Mouse (Mus musculus) thymus, postnatal 36 days (tissue): ENCODE measurements around the gene Anks1.
"Not testable (repeated sequence)": the region's sequence is repeated elsewhere in the genome, so short reads cannot be mapped to it uniquely, and the experiment has no call there.

Experiments used
- DNase-seq, 2 experiments: peaks; one replicate each; pipeline ENCODE4 v3.0.0; 2022; ENCODE audit warnings: mixed read lengths in 2 of 2

Gene Anks1

GRCm38 (mm10) chr17:27934136-27934910, 25.2 kb downstream of the Anks1 start:
- DNase-seq = no peak

- DNase-seq = no peak
Measured at GRCm38 (mm10) chr17:27935091-27935490, 26.0 kb downstream of the Anks1 start.

GRCm38 (mm10) chr17:27937054-27937615, 28.0 kb downstream of the Anks1 start:
- DNase-seq = no peak

GRCm38 (mm10) chr17:27938121-27938754, 29.1 kb downstream of the Anks1 start:
- DNase-seq = no peak

GRCm38 (mm10) chr17:27939028-27939427, 29.9 kb downstream of the Anks1 start:
- DNase-seq = no peak

- no peak for DNase-seq
Measured at GRCm38 (mm10) chr17:27940352-27940751, 31.2 kb downstream of the Anks1 start.

GRCm38 (mm10) chr17:27941178-27941577, 32.1 kb downstream of the Anks1 start:
- no peak for DNase-seq

GRCm38 (mm10) chr17:27941698-27942097, 32.6 kb downstream of the Anks1 start:
- DNase-seq = no peak

- DNase-seq = no peak
Measured at GRCm38 (mm10) chr17:27942131-27942530, 33.0 kb downstream of the Anks1 start.

GRCm38 (mm10) chr17:27945546-27946216, 36.6 kb downstream of the Anks1 start:
- no peak for DNase-seq

GRCm38 (mm10) chr17:27946371-27946770, 37.3 kb downstream of the Anks1 start:
- no peak for DNase-seq

GRCm38 (mm10) chr17:27947155-27947554, 38.0 kb downstream of the Anks1 start:
- DNase-seq = no peak

GRCm38 (mm10) chr17:27953136-27953535, 44.0 kb downstream of the Anks1 start:
- DNase-seq = no peak

GRCm38 (mm10) chr17:27954629-27955402, 45.7 kb downstream of the Anks1 start:
- DNase-seq = no peak

- DNase-seq = no peak
Measured at GRCm38 (mm10) chr17:27957649-27958048, 48.5 kb downstream of the Anks1 start.

- no peak for DNase-seq
Measured at GRCm38 (mm10) chr17:27960128-27961111, 51.3 kb downstream of the Anks1 start.

- DNase-seq = not testable (repeated sequence)
Measured at GRCm38 (mm10) chr17:27963120-27963519, 54.0 kb downstream of the Anks1 start.

GRCm38 (mm10) chr17:27964607-27965006, 55.5 kb downstream of the Anks1 start:
- no peak for DNase-seq

GRCm38 (mm10) chr17:27965292-27965691, 56.2 kb downstream of the Anks1 start:
- DNase-seq = no peak

- DNase-seq = no peak
Measured at GRCm38 (mm10) chr17:27966056-27966455, 57.0 kb downstream of the Anks1 start.

GRCm38 (mm10) chr17:27966508-27967021, 57.5 kb downstream of the Anks1 start:
- no peak for DNase-seq
